Mouse (Mus musculus) erythroblast, embryonic 14.5 days (primary cell): Measurements from ENCODE around the gene Rspo4.

ENCODE experiments used
- GATA1 ChIP-seq: IDR thresholded peaks from 2 replicates; pipeline ENCODE4 v1.6.1; 2012; ENCODE audit warnings: low read length, inconsistent platforms, mixed read lengths
- TAL1 ChIP-seq: IDR thresholded peaks from 3 replicates; pipeline ENCODE4 v1.6.1; 2012; ENCODE audit warnings: low read length, inconsistent platforms, mixed read lengths

DNA sequence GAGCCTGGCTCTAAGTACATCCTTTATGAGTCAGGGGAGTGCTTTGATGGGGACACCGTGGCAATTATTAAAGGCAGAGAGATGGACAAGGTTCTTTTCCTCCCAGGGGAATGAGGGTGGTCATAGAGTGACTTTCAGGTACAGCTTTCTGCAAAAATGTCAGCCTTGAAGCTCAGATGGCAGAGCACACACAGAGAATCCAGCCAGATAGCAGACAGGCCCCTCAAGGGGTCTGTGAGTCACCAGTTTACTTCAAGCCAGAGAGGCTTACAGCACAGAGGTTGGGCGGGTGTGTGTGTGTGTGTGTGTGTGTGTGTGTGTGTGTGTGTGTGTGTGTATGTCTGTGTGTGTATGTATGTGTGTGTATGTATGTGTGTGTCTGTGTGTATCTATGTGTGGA is 64.3 kb downstream of the Rspo4 start:
- no peak for TF ChIP-seq GATA1
- TF ChIP-seq TAL1: no peak
